Mouse (Mus musculus) heart, embryonic 14.5 days (tissue): ENCODE measurements around the gene Cdc14a. TPM values are rescaled to one million over a fixed set of nuclear protein-coding genes. Genes with fewer than 3 reads are reported as not detected.

Experiments
- ATAC-seq: fragments of 200-750 bp; cut with Nextera tagmentation; 2 replicates; pipeline ENCODE4 v1.8.0; 2017; ENCODE audit warnings: low read depth, moderate TSS enrichment; ENCODE audit not compliant: insufficient number of reproducible peaks, insufficient read depth, low FRiP score
- H3K27ac ChIP-seq, 2 experiments: fragments of 200-500 bp in 1 of 2; fragments of 300-500 bp in 1 of 2; sonication (generic) in 1 of 2; replicated peaks in 1 of 2; 2 replicates each; pipeline ENCODE4 v1.5.1; 2012 to 2014; ENCODE audit warnings: low read depth in 2 of 2, low read length in 2 of 2, control low read depth in 1 of 2, mild to moderate bottlenecking in 1 of 2, mixed read lengths in 1 of 2; ENCODE audit not compliant: control insufficient read depth in 1 of 2, insufficient read depth in 1 of 2
- H3K27me3 ChIP-seq: fragments of 300-500 bp; sonication (generic); 2 replicates; pipeline ENCODE4 v1.6.1; 2014; ENCODE audit warnings: mild to moderate bottlenecking, low read length, control low read depth; ENCODE audit not compliant: control insufficient read depth, insufficient read depth
- H3K36me3 ChIP-seq: fragments of 300-500 bp; sonication (generic); 2 replicates; pipeline ENCODE4 v1.6.1; 2014; ENCODE audit warnings: mild to moderate bottlenecking, control low read depth, low read length, mixed read lengths; ENCODE audit not compliant: control insufficient read depth, insufficient read depth
- H3K4me1 ChIP-seq, 2 experiments: fragments of 200-500 bp in 1 of 2; fragments of 300-500 bp in 1 of 2; sonication (generic) in 1 of 2; 2 replicates each; pipeline ENCODE4 v1.6.1; 2012 to 2014; ENCODE audit warnings: low read length in 2 of 2, control low read depth in 1 of 2, mixed read lengths in 1 of 2; ENCODE audit not compliant: control insufficient read depth in 2 of 2, insufficient read depth in 2 of 2
- H3K4me2 ChIP-seq: fragments of 300-500 bp; sonication (generic); 2 replicates; pipeline ENCODE4 v1.6.1; 2014; ENCODE audit warnings: mild to moderate bottlenecking, low read length
- H3K4me3 ChIP-seq, 2 experiments: fragments of 200-500 bp in 1 of 2; fragments of 300-500 bp in 1 of 2; sonication (generic) in 1 of 2; 2 replicates each; pipeline ENCODE4 v1.5.1; 2012 to 2014; ENCODE audit warnings: low read length in 2 of 2, mild to moderate bottlenecking in 2 of 2, control low read depth in 1 of 2, low read depth in 1 of 2, moderate library complexity in 1 of 2; ENCODE audit not compliant: control insufficient read depth in 1 of 2, insufficient read depth in 1 of 2
- H3K9ac ChIP-seq: fragments of 300-500 bp; sonication (generic); 2 replicates; pipeline ENCODE4 v1.6.1; 2014; ENCODE audit warnings: mild to moderate bottlenecking, low read length
- H3K9me3 ChIP-seq: fragments of 300-500 bp; sonication (generic); 2 replicates; pipeline ENCODE4 v1.6.1; 2016; ENCODE audit warnings: low read length, control low read depth; ENCODE audit not compliant: control insufficient read depth
- WGBS: fragments of 180-500 bp; shearing (Covaris S2); extraction: QIAGEN DNeasy Blood & Tissue Kit; methylation state at CpG from one replicate; pipeline ENCODE4 v1.1.7; 2014; 5-methylcytosine and 5-hydroxymethylcytosine counted together
- polyA plus RNA-seq: library from polyadenylated mRNA; unstranded; fragments of >200 nt; fragmentation: Nextera tagmentation; extraction: Ambion mirVana; gene quantifications from 2 replicates; pipeline ENCODE4 v1.2.1, GENCODE M21; 2014

The Cdc14a gene
- polyA plus RNA-seq, 1 experiment from 2014 or later, result 4.9 TPM

- peak overlapping the region; percentile 89 for H3K9ac ChIP-seq
- peak; percentile 37 for ATAC-seq
- peak overlapping the region; percentile 59 to 78 for H3K27ac ChIP-seq
- no peaks in the 10 kb centered on the region for H3K9me3 ChIP-seq
- H3K4me2 ChIP-seq, result peak overlapping the region; percentile 91
- under 1% methylated on average over 11 of the region's 11 CpGs for WGBS
- H3K27me3 ChIP-seq, result no peaks in the 10 kb centered on the region
- no peaks in the 10 kb centered on the region; the same call in 1 of the 2 replicates for H3K36me3 ChIP-seq
- peaks cover 3 to 6% of the 10 kb centered on the region in 2 experiments for H3K4me1 ChIP-seq
- H3K4me3 ChIP-seq, result peak overlapping the region; percentile 85 to 100
These were observed 1.1 kb upstream of the Cdc14a start for GRCm38 (mm10) chr3:116424973-116425284.

- no peaks in the 10 kb centered on the region; the same call in 1 of the 2 replicates for H3K36me3 ChIP-seq
- H3K4me1 ChIP-seq, result peaks cover 5 to 10% of the 10 kb centered on the region in 2 experiments
- WGBS, result under 1% methylated on average over 32 of the region's 32 CpGs
- peak overlapping the region; percentile 89 for H3K9ac ChIP-seq
- no peaks in the 10 kb centered on the region for H3K9me3 ChIP-seq
- H3K27ac ChIP-seq, result peak overlapping the region; percentile 59 to 78
- peak overlapping the region; percentile 91 for H3K4me2 ChIP-seq
- H3K4me3 ChIP-seq, result peak overlapping the region; percentile 85 to 100
- H3K27me3 ChIP-seq, result no peaks in the 10 kb centered on the region
- no peak for ATAC-seq
These were observed 534 bp upstream of the Cdc14a start for GRCm38 (mm10) chr3:116424160-116424972.

- Histone ChIP-seq H3K4me2 (peak overlapping the region; percentile 91), H3K27me3 (no peaks in the 10 kb centered on the region), H3K27ac (peak overlapping the region; percentile 71 to 78; a peak in 2 of 4 replicates), H3K36me3 (peaks cover 2% of the 10 kb centered on the region; the same call in 1 of the 2 replicates), H3K9ac (peak overlapping the region; percentile 89), H3K9me3 (no peaks in the 10 kb centered on the region), H3K4me1 (peaks cover 5 to 10% of the 10 kb centered on the region in 2 experiments), H3K4me3 (peak overlapping the region; percentile 85 to 100)
- under 1% methylated on average over 23 of the region's 23 CpGs for WGBS
- ATAC-seq, result no peak
These were observed 958 bp downstream of the Cdc14a start for GRCm38 (mm10) chr3:116422795-116423352.

GRCm38 (mm10) chr3:116422074-116422473 is 1.8 kb downstream of the Cdc14a start:
- Histone ChIP-seq H3K4me1 (peaks cover 5 to 10% of the 10 kb centered on the region in 2 experiments), H3K36me3 (peaks cover 4% of the 10 kb centered on the region; the same call in 1 of the 2 replicates), H3K4me2 (peak overlapping the region; percentile 91), H3K27me3 (no peaks in the 10 kb centered on the region), H3K27ac (no peak overlapping the region), H3K9ac (no peak overlapping the region), H3K9me3 (no peaks in the 10 kb centered on the region), H3K4me3 (no peak overlapping the region; a peak in 1 of 4 replicates)
- ATAC-seq, result no peak
- WGBS, result 51% methylated on average over 8 of the region's 8 CpGs

DNA sequence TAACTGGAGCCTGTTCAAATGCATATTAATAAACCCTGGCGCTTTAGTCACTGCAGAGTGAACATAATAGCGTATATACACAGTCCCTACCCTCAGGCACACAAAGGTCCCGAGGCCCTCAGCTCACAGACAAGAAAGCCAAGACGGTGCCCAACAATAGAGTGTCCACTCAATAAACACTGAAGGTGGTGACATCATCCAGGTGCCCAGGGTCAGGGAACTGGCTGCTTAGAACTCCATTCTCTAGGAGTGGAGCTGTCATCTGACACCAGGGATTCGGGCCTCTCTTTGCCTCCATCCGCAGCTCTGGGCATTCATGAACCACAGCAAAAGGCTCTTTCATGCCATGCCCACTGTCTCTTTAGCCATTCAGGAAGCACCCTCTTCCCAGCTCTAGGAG is 2.7 kb downstream of the Cdc14a start:
- H3K9ac ChIP-seq, result no peak overlapping the region
- H3K9me3 ChIP-seq, result no peaks in the 10 kb centered on the region
- 74% methylated on average over 6 of the region's 6 CpGs for WGBS
- H3K36me3 ChIP-seq, result peaks cover 11% of the 10 kb centered on the region
- ATAC-seq, result no peak
- H3K4me2 ChIP-seq, result no peak overlapping the region
- no peaks in the 10 kb centered on the region for H3K27me3 ChIP-seq
- peaks cover 5 to 10% of the 10 kb centered on the region in 2 experiments for H3K4me1 ChIP-seq
- no peak overlapping the region for H3K4me3 ChIP-seq
- H3K27ac ChIP-seq, result no peak overlapping the region

GRCm38 (mm10) chr3:116419791-116420190 is 4.0 kb downstream of the Cdc14a start:
- no peak for ATAC-seq
- Histone ChIP-seq H3K4me2 (no peak overlapping the region), H3K27ac (no peak overlapping the region), H3K36me3 (peaks cover 19% of the 10 kb centered on the region), H3K4me1 (peaks cover 5 to 10% of the 10 kb centered on the region in 2 experiments), H3K27me3 (no peaks in the 10 kb centered on the region), H3K9me3 (no peaks in the 10 kb centered on the region), H3K9ac (no peak overlapping the region), H3K4me3 (no peak overlapping the region)
- 71% methylated on average over 11 of the region's 11 CpGs for WGBS

DNA sequence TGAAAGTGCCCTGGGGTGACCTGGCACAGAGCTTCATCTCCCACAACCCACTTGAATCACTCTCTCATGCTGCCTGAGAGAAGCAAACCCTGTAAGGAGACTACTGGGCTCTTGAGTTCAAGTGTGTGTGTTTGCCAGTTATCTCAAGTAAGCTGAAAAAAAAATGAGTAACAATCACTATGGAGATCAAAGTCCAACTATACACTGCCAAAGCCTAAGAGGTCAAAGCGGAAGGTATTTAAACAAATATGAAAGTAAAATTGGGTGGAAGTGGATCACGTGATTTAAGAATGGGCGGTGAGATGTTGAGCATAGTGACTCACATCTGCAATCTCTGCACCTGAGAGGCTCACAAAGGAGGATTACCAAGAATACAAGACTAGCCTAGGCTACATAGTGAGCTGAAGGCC is 9.4 kb downstream of the Cdc14a start:
- H3K27me3 ChIP-seq, result no peaks in the 10 kb centered on the region
- no peak for ATAC-seq
- no peak overlapping the region for H3K4me2 ChIP-seq
- H3K9ac ChIP-seq, result no peak overlapping the region
- WGBS, result 94% methylated on average over 3 of the region's 3 CpGs
- peaks cover 7 to 18% of the 10 kb centered on the region in 2 experiments for H3K4me1 ChIP-seq
- peaks cover 20% of the 10 kb centered on the region for H3K36me3 ChIP-seq
- no peak overlapping the region for H3K27ac ChIP-seq
- H3K9me3 ChIP-seq, result no peaks in the 10 kb centered on the region
- H3K4me3 ChIP-seq, result no peak overlapping the region
